Mouse (Mus musculus): ENCODE measurements around the gene Uba2. TPM values are rescaled to one million over a fixed set of nuclear protein-coding genes. Genes with fewer than 3 reads are reported as not detected.

The Uba2 gene
- 36.5 and 38.4 TPM in 2 replicates for polyA plus RNA-seq (2012; rRNA removed)

DNA sequence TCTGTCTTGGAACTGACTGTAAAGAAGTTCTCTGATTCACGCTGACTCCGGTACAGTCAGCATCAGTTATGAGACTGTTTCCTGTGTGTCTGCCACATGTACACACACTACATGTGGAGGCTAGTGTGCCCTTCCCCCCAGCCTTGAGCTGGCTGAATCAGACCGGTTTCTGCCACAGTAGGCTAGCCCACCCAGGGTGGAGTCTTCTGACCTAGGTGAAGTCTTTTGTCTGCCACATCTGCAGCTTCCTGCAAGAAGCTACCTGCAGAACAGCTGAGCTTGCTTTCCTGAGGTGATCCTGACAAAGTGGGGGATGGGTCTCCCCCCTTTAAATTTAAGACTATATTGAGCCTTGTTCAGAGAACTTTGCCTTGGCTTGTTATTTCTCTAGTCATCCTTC is at the start of gene Uba2:
TSS of gene Uba2 (minus strand) at position 146 of the 400 bp plus-strand sequence.

DNA sequence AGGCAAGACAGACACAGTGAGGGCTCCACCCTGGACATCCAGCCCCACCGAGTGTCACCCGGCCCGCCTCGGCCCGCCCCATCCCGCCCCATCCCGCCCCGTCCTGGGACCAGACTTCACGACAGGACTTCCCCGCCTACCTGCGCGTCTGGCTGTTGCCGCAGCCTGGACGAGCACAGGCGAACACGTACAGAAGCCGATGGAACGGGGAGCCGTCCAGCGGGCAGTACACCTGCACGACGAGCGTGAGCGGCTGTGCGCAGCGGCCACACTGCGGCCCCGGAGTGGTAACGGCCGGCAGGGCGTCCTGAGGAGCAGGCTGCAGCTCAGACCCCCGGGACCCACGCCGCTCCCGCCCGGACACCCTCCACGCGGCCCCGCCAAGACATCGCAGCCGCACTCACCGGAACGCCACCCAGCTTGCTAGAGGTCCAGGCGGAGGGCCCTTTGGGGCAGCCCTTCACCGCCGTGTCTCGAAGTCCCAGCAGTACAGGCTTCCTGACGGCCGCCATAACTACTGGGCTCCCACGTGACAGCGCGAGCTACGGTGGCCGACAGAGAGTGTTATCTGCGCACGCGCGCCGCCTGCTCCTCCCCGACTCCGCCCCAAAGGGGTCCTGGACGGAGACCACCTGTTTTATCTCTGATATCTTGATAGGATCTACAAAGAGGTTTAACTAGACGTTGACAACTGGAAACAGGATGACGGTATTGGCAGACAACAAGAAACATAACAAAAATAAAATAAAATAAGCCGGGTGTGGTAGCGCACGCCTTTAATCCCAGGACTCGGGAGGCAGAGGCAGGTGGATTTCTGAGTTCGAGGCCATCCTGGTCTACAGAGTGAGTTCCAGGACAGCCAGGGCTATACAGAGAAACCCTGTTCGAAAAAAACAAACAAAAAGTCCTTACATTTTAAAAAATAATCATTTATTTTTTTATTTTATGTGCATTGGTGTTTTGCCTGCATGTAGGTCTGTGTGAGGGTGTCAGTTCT is 27.0 kb upstream of the Uba2 start, which contains the start of gene Pdcd2l:
TSS of gene Pdcd2l (minus strand) at position 530 of the 997 bp plus-strand sequence.

DNA sequence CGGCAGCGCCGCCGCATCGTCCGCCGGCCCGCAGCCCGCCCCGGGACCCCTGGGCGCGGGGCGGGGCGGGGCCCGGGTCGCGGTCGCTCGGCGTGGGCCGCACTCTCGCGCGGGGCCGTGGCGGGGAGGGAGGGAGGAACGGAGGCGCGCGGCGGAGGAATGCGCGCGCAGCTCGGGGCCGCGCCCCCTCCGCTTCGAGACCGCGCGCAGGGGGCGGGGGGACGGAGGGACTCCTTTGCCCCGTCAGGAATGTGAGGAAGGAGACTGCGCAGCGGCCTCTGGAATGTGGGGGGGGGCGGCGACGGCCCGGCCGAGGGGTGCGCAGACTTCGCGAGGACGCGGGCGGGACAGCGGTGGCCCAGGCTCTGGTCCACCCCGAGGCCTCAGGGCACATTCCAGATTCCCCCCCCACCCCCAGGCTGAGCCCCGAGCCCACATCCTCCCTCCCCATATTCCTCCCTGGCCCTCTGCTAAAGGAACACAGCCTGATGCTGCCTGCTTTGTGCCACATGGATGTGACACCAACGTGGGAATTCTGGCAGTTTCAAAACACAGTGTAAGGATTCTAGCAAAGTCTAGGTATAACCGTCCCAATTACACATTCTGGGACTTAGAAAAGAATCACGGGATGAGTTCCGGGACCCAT is 36.2 kb downstream of the Uba2 start, which contains the start of gene Wtip:
TSS of gene Wtip (minus strand) at position 152 of the 646 bp plus-strand sequence.

DNA sequence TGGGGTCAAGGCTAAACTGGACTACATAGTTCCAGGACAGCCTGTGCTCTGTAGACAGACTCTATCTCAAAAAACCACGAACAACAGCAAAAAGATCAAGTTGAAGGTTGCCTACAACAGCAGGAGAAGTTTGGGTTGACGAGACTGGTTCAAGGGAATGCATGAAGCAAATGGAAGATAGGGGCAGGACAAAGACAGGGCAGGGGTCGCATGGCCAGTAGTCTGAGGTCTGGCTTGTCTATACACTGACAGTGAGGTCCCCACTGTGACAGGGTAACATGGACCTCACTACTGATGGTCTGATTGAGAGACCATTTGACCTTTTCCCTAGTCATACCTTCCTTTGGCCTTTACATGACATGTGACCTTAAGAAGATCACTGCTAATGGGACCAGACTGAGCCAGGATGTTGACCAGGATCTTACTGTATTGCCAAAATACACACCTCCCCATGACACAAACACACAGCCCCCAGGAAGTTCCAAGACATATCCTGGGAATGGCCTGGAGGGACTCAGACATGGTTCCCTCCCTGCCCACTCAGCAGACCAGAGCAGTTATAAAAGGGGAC is 74.4 kb downstream of the Uba2 start, which contains the start of gene Scgb1b30:
TSS of gene Scgb1b30 (plus strand) at position 521 of the 571 bp plus-strand sequence.

Other genes starting within 250 kb of the Uba2 start
- gene Scgb2b26, start 224.6 kb downstream of the Uba2 start, polyA plus RNA-seq (2012; rRNA removed) = not detected in 2 replicates
- gene Scgb2b27, start 155.7 kb downstream of the Uba2 start, polyA plus RNA-seq (2012; rRNA removed) = not detected in 2 replicates
- gene Scgb1b27, start 148.1 kb downstream of the Uba2 start, polyA plus RNA-seq (2012; rRNA removed) = not detected in 2 replicates
- gene Scgb1b30, start 74.2 kb downstream of the Uba2 start, polyA plus RNA-seq (2012; rRNA removed) = not detected in 2 replicates
- gene Wtip, start 36.3 kb downstream of the Uba2 start, polyA plus RNA-seq (2012; rRNA removed) = 4.8 TPM in 2 replicates
- 13.3 and 14.3 TPM in 2 replicates for gene Pdcd2l, start 27.1 kb upstream of the Uba2 start, polyA plus RNA-seq (2012; rRNA removed)
- gene Gpi1, start 60.7 kb upstream of the Uba2 start, polyA plus RNA-seq (2012; rRNA removed) = 193 and 199 TPM in 2 replicates
- gene Gm6096, start 81.4 kb upstream of the Uba2 start, polyA plus RNA-seq (2012; rRNA removed) = not detected in 2 replicates
- gene 4931406P16Rik, start 144.0 kb upstream of the Uba2 start, polyA plus RNA-seq (2012; rRNA removed) = 9.9 and 10.6 TPM in 2 replicates
- 33.7 and 33.9 TPM in 2 replicates for gene Lsm14a, start 223.7 kb upstream of the Uba2 start, polyA plus RNA-seq (2012; rRNA removed)